Mouse (Mus musculus) gastrocnemius, postnatal 10 days (tissue): Measurements from ENCODE around the gene Olfr469. TPM values are rescaled to one million over a fixed set of nuclear protein-coding genes. Genes with fewer than 3 reads are reported as not detected.
"Not testable (repeated sequence)": the region's sequence is repeated elsewhere in the genome, so short reads cannot be mapped to it uniquely, and the experiment has no call there.

Experiments used
- DNase-seq: peaks from one replicate; pipeline ENCODE4 v3.0.0; 2021; ENCODE audit warnings: mixed read lengths
- long read RNA-seq, 2 experiments: library from polyadenylated mRNA; stranded (forward); transcript quantifications; one replicate each; pipeline ENCODE4 v2.0.0; 2021
- total RNA-seq, 2 experiments: library from RNA; stranded (reverse); gene quantifications; 2 replicates each; pipeline ENCODE4 v1.2.3; 2021

The Olfr469 gene
- total RNA-seq, result not detected
- long read RNA-seq, experiment 1, result 0 reads
- long read RNA-seq, experiment 2, result 0 reads

DNA sequence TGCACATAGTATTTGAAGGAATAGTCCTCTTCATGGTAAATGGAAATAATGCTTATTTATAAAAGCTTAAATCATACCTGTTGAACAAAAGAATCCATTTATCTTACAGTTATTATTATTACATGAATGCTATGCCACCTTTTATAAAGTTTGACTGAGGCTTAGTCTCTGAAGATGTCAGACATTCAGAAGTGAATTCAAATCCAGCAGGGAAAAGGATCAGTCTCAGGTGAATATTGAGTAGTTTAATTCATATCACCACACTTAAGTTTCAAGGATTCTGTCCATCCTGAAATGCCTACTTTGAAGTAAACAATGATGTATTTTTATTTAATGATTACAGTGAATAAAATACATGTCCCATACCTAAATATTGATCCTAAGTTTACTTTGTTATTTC is at the start of gene Olfr469:
TSS of gene Olfr469 (minus strand) at position 101 of the 400 bp plus-strand sequence.
- not testable (repeated sequence) for DNase-seq

GRCm38 (mm10) chr7:107847390-107847789 is 22.0 kb upstream of the Olfr469 start, which contains the start of gene Olfr470:
Gene Olfr470 (minus strand): TSS chr7:107847490.
- not testable (repeated sequence) for DNase-seq

- DNase-seq, result no peak
These were observed 16.4 kb upstream of the Olfr469 start for GRCm38 (mm10) chr7:107841719-107842118.

DNA sequence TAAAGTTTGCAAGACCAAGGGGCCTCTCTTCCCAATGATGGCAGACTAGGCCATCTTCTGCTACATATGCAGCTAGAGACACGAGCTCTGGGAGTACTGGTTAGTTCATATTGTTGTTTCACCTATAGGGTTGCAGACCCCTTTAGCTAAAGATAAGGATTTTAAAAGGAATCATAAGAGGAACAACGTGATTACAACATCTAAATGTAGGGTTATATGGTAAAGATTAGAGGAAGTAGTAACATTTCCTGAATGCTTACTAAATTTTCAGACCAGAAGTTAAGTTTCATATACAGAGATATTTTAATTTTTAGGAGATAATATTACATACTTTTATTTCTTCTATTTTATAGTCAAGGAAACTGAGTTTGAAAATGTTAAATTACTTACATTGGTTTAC is 1.5 kb downstream of the Olfr469 start:
- not testable (repeated sequence) for DNase-seq

- DNase-seq, result no peak
These were observed 5.9 kb downstream of the Olfr469 start for GRCm38 (mm10) chr7:107819442-107819841.

DNA sequence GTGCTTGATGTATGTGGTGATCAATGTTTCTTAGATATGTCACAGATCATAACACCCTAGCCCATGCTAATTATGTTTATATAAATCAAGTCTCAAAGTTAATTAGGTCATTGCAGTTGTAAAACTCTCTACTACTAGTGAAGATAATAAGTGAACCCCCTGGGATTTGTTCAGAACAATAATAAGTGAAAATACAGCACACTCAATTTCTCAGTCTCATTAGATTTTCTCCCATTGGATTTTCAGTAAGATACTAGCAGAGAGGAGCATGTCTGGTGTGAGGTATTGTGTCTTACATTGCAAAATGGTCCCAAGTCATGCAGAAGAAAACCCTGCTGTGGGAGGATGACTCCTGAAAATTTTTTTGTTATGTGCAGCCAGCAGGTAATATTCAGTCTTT is 13.4 kb downstream of the Olfr469 start, which contains the start of gene Olfr467:
TSS of gene Olfr467 (plus strand) at position 301 of the 400 bp plus-strand sequence.
- no peak for DNase-seq

DNA sequence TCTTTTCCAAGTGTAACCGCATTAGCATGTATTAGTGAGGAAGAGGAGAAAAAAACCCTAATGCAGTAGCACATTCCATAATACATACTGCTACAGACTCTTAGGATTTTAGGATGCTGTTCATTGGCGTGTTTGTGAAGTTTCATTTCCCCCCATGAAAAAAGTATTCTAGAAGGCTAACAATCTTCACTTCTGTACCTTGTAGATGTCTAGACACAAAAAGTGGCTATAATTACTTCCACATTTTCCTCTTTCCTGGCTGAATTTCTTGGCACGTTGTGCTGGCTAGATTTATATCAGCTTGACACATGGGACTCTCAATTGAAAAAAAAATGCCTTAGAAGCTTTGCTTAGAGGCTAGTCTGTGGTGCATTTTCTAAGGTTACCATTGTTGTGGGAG is 23.2 kb downstream of the Olfr469 start:
- no peak for DNase-seq

GRCm38 (mm10) chr7:107801108-107801507 is 24.2 kb downstream of the Olfr469 start, which contains the start of gene Ovch2:
Gene Ovch2 (minus strand): TSS chr7:107801208.
- no peak for DNase-seq

DNA sequence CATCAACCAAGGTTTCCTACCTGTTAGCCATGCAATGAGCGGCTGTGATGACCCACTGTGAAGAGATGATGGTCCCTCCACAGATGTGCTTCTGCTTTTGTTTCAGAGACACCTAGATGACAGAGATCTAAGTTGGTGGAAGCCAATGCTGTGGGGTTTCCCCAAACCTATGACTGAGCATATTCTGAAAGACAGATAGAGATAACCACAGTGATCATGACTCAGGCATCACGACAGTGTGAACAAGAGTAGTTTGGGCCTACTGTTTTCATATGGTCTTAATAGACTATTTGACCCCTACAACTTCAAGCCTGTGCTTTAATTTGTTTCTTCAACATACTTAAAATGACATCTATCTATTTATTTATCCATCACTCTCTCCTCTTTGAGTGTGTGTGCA is 28.8 kb downstream of the Olfr469 start:
- no peak for DNase-seq

- no peak for DNase-seq
These were observed 37.2 kb downstream of the Olfr469 start for GRCm38 (mm10) chr7:107787977-107788620.

DNA sequence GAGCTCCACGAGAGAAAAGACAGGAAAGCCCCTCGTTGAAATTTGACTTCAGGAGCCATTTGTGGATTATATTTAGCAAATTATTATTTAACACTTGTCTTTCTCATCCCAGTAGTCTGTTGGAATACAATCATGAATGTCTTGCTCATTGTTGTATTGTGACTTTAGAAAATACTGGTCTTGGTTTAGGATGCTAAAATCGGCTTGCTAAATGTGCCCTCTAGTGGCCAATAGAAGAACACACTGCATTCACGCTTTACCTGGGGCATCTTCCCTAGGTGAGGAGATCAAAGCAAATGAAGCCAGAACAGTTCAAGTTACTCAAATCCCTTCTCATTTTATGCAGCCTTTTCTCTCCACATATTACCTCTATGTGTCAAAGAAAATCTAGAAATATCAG is 45.7 kb downstream of the Olfr469 start:
- no peak for DNase-seq

DNA sequence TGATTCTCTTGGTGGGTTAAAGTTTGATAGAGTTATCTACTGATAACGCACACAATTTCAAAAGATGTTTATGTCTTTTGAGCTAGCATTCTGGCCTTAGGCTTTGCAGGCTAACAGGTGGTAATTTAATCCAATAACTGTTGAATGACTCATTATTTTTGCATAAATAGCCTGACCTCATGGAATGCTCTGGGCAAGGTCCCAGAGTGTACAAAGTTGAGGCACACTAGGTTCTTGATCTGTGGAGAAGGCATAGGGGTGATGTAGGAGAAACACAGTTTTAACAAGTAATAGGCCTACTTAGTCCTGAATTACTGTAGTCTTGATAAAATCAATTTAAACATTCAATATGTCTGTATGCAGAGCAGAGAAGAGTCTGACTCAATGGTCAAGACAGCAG is 47.1 kb downstream of the Olfr469 start:
- no peak for DNase-seq

DNA sequence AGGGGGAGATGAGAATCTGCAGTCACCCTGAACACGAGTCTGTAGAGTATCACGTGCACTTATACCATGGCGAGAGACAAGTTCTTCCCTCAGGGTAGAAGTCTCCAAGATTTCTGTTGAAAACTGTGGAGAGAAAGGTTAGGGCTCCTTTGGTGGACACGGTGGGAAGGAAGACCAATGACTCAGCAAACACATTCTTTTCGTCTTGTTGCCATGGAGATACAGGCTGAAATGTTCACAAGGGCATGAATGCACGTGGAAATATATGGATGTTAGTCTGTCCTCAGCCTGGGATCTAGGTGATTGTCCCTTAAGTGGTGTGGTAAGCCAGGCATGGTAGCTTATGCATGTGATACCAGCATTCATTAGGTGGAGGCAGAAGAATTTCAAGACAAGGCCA is 54.5 kb downstream of the Olfr469 start:
- no peak for DNase-seq

Other genes with a start within 250 kb of the Olfr469 start
- 10 to 100 TPM; 16.8 to 20.1 TPM for gene Ppfibp2, start 230.3 kb downstream of the Olfr469 start, total RNA-seq
- not detected for gene 5330417H12Rik, start 200.4 kb downstream of the Olfr469 start, total RNA-seq
- gene Cyb5r2, start 67.5 kb downstream of the Olfr469 start, total RNA-seq, result under 1 TPM; 0.20 to 0.54 TPM
- gene Ovch2, start 24.3 kb downstream of the Olfr469 start, total RNA-seq, result not detected
- not detected for gene Olfr467, start 13.3 kb downstream of the Olfr469 start, total RNA-seq
- gene Olfr470, start 21.9 kb upstream of the Olfr469 start, total RNA-seq, result not detected
- gene Olfr472, start 72.4 kb upstream of the Olfr469 start, total RNA-seq, result under 1 TPM in 1 of 2 experiments, not detected in 1; 0.05 TPM
- not detected for gene Olfr473, start 104.9 kb upstream of the Olfr469 start, total RNA-seq
- not detected for gene Olfr474, start 129.1 kb upstream of the Olfr469 start, total RNA-seq
- not detected for gene Olfr476, start 139.3 kb upstream of the Olfr469 start, total RNA-seq
- gene Olfr477, start 161.2 kb upstream of the Olfr469 start, total RNA-seq, result not detected
- not detected for gene Olfr478, start 208.4 kb upstream of the Olfr469 start, total RNA-seq
- not detected for gene Olfr479, start 225.2 kb upstream of the Olfr469 start, total RNA-seq
- gene Olfr480, start 241.8 kb upstream of the Olfr469 start, total RNA-seq, result not detected